ENCODE assay signal across 8 mouse cellular contexts in genomic region chr1:33720231-33720630, GRCm38 (mm10). TPM values are rescaled to one million over a fixed set of nuclear protein-coding genes. Genes with fewer than 3 reads are reported as not detected.
DNase-seq lines count a peak whose midpoint lies in the region; ATAC-seq and TF ChIP-seq lines count a peak whose summit lies in the region.

No protein-coding gene starts in this region.

- peak overlapping the region; percentile 90 for H3K4me3 ChIP-seq in kidney, postnatal 0 days (replicated peaks; ENCODE audit: low read depth, low read length)
- peak overlapping the region; percentile 84 for H3K4me3 ChIP-seq in forebrain, embryonic 16.5 days (replicated peaks; ENCODE audit: low read length)

- no peak for TF ChIP-seq CTCF in kidney, postnatal 0 days (IDR thresholded peaks at IDR 0.05; ENCODE audit: low read depth)

- H3K27me3 ChIP-seq in kidney, postnatal 0 days (ENCODE audit: insufficient read depth, low read length) = no peaks in the 10 kb centered on the region
- H3K27me3 ChIP-seq in forebrain, embryonic 16.5 days (replicated peaks; ENCODE audit: control insufficient read depth, insufficient read depth, low read length) = no peaks in the 10 kb centered on the region

- peak; percentile 40 for DNase-seq in kidney, postnatal 0 days (ENCODE audit: low spot score)
- DNase-seq in kidney, adult 8-10 months = no peak
- DNase-seq in adipocyte (ENCODE audit: low spot score) = peak; percentile 39
- DNase-seq in lung, postnatal 10 days = peak; percentile 16
- no peak for DNase-seq in left cerebral cortex, adult 9 months (ENCODE audit: low spot score in 2 of 2)
- DNase-seq in cerebellum, adult 11-12 months = no peak

- WGBS in kidney, postnatal 0 days = under 1% methylated on average over 40 of the region's 41 CpGs
- WGBS in forebrain, embryonic 16.5 days = 0% methylated on average over 32 of the region's 41 CpGs

- no peak; the same call in 1 of the 2 replicates for ATAC-seq in kidney, postnatal 0 days (replicated peaks; ENCODE audit: low FRiP score, low read depth)
- ATAC-seq in forebrain, embryonic 16.5 days = peak; percentile 79
- no peak for ATAC-seq in cerebellum, adult (ENCODE audit: insufficient number of reproducible peaks, low FRiP score, low TSS enrichment)

- peak overlapping the region; percentile 85 for H3K27ac ChIP-seq in kidney, postnatal 0 days
- peak overlapping the region; percentile 96 for H3K27ac ChIP-seq in forebrain, embryonic 16.5 days (ENCODE audit: low read length)

- H3K4me2 ChIP-seq in kidney, postnatal 0 days (ENCODE audit: low read length) = peak overlapping the region; percentile 91
- H3K4me2 ChIP-seq in forebrain, embryonic 16.5 days (ENCODE audit: low read length) = peak overlapping the region; percentile 66

- H3K9me3 ChIP-seq in kidney, postnatal 0 days (replicated peaks; ENCODE audit: low read length) = no peaks in the 10 kb centered on the region
- H3K9me3 ChIP-seq in forebrain, embryonic 16.5 days (ENCODE audit: control insufficient read depth, low read length) = no peaks in the 10 kb centered on the region

- H3K36me3 ChIP-seq in kidney, postnatal 0 days (ENCODE audit: insufficient read depth, low read length) = peaks cover 14% of the 10 kb centered on the region
- peaks cover 19% of the 10 kb centered on the region for H3K36me3 ChIP-seq in forebrain, embryonic 16.5 days (ENCODE audit: control insufficient read depth, insufficient read depth)

- H3K9ac ChIP-seq in kidney, postnatal 0 days (ENCODE audit: low read depth, low read length) = peak overlapping the region; percentile 85
- peak overlapping the region; percentile 92 for H3K9ac ChIP-seq in forebrain, embryonic 16.5 days (replicated peaks; ENCODE audit: low read depth, low read length)

- H3K4me1 ChIP-seq in kidney, postnatal 0 days (replicated peaks; ENCODE audit: insufficient read depth, low read length) = 0 out of 2 replicates have a peak, but pooled peaks cover 3% of the 10 kb centered on the region
- peaks cover 18% of the 10 kb centered on the region for H3K4me1 ChIP-seq in forebrain, embryonic 16.5 days (replicated peaks; ENCODE audit: control insufficient read depth, insufficient read depth, low read length)

RNA-seq across cellular contexts. Expression of gene Rab23, which starts 0.5 kb away (rescaled TPM):
- 17.9 and 18.4 TPM in 2 replicates for polyA plus RNA-seq in kidney, postnatal 0 days (2015; fragmentation: Nextera tagmentation; extraction: Ambion mirVana)
- polyA plus RNA-seq in forebrain, embryonic 16.5 days (2015; fragmentation: Nextera tagmentation; extraction: Ambion mirVana) = 38.0 and 40.0 TPM in 2 replicates

RNA-seq across cellular contexts. Expression of gene Bag2, which starts 37.4 kb away (rescaled TPM):
- 76.9 and 81.0 TPM in 2 replicates for polyA plus RNA-seq in kidney, postnatal 0 days (2015; fragmentation: Nextera tagmentation; extraction: Ambion mirVana)
- 25.9 and 27.7 TPM in 2 replicates for polyA plus RNA-seq in forebrain, embryonic 16.5 days (2015; fragmentation: Nextera tagmentation; extraction: Ambion mirVana)

RNA-seq across cellular contexts. Expression of gene Prim2, which starts 50.6 kb away (rescaled TPM):
- 16.1 and 21.1 TPM in 2 replicates for polyA plus RNA-seq in kidney, postnatal 0 days (2015; fragmentation: Nextera tagmentation; extraction: Ambion mirVana)
- polyA plus RNA-seq in forebrain, embryonic 16.5 days (2015; fragmentation: Nextera tagmentation; extraction: Ambion mirVana) = 33.5 and 36.9 TPM in 2 replicates

Comparison
In these comparisons a context has a peak if more than half of its experiments do, and no peak if none do; other contexts are left out.
1. DNase-seq: peak in kidney, postnatal 0 days (single experiment), adipocyte (single experiment) and lung, postnatal 10 days (single experiment); none in kidney, adult 8-10 months (0 of 2), left cerebral cortex, adult 9 months (0 of 2) and cerebellum, adult 11-12 months (single experiment).